Comparison of ENCODE assay signal across 25 mouse cellular contexts in the genomic region with DNA sequence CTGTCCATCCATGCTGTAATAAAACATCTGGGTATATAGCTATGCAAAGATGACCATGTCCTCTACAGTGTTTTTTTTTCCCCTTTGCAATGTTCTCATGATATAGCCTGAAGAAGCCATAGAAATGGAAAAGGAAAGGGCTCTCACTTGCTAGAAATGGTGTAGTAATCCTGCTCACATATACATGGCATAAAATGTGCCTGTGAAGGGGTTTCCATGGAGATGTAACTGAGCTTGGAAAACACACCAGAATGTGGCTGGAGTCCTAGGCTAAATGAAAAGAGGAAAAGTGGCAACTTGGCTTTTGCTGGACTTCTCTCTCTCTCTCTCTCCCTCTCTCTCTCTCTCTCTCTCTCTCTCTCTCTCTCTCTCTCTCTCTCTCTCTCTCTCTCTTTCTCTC.
"Had no signal": no experiment of that assay in that cellular context is flagged by ENCODE, and none has a peak within 500 bp of the region (broad histone marks: within the 10 kb centered on the region; RNA-seq: fewer than 3 reads in every experiment).

No protein-coding gene starts in this region.

- H3K27me3 ChIP-seq: heart, embryonic 12.5 days; hindbrain, embryonic 12.5 days; limb, embryonic 12.5 days; liver, embryonic 13.5 days; liver, embryonic 15.5 days had no signal

- H3K36me3 ChIP-seq: heart, embryonic 10.5 days; heart, embryonic 12.5 days; hindbrain, embryonic 10.5 days; hindbrain, embryonic 12.5 days; limb, embryonic 10.5 days; limb, embryonic 12.5 days; liver, embryonic 13.5 days; liver, embryonic 15.5 days had no signal

- H3K4me1 ChIP-seq: heart, embryonic 10.5 days; heart, embryonic 12.5 days; hindbrain, embryonic 10.5 days; hindbrain, embryonic 12.5 days; limb, embryonic 10.5 days; limb, embryonic 12.5 days; liver, embryonic 13.5 days; liver, embryonic 15.5 days had no signal

- DNase-seq: gastrocnemius, adult 2 months; gastrocnemius, postnatal 10 days; gastrocnemius, postnatal 25 days; heart, adult 18-20 months; heart, postnatal 10 days; heart, postnatal 4 days; kidney, adult 18-20 months; kidney, adult 8-10 months; kidney, postnatal 10 days; kidney, postnatal 25 days; kidney, postnatal 4 days; liver; liver, embryonic 13.5 days had no signal

- H3K27ac ChIP-seq: gastrocnemius, adult 2 months; heart, embryonic 10.5 days; hindbrain, embryonic 10.5 days; hindbrain, embryonic 12.5 days; hindbrain, embryonic 14.5 days; layer of hippocampus, adult 2 months; limb, embryonic 10.5 days; limb, embryonic 12.5 days; liver, embryonic 13.5 days; liver, embryonic 15.5 days had no signal

- H3K9ac ChIP-seq: heart, embryonic 12.5 days; hindbrain, embryonic 12.5 days; hindbrain, embryonic 14.5 days; limb, embryonic 12.5 days; liver, embryonic 13.5 days; liver, embryonic 15.5 days had no signal

- H3K4me3 ChIP-seq: gastrocnemius, adult 2 months; heart, embryonic 10.5 days; heart, embryonic 12.5 days; hindbrain, embryonic 10.5 days; hindbrain, embryonic 12.5 days; layer of hippocampus, adult 2 months; limb, embryonic 10.5 days; limb, embryonic 12.5 days; liver, embryonic 13.5 days; liver, embryonic 15.5 days had no signal

- H3K4me2 ChIP-seq: heart, embryonic 12.5 days; hindbrain, embryonic 12.5 days; hindbrain, embryonic 14.5 days; limb, embryonic 12.5 days; liver, embryonic 11.5 days; liver, embryonic 13.5 days; liver, embryonic 15.5 days had no signal

- H3K9me3 ChIP-seq: heart, embryonic 10.5 days; heart, embryonic 12.5 days; hindbrain, embryonic 10.5 days; hindbrain, embryonic 12.5 days; limb, embryonic 10.5 days; limb, embryonic 12.5 days; liver, embryonic 13.5 days; liver, embryonic 15.5 days had no signal

- ATAC-seq: hindbrain, embryonic 16.5 days; intestine, embryonic 16.5 days had no signal
